Mouse (Mus musculus): ENCODE results near the gene Csnk2a1. TPM values are rescaled to one million over a fixed set of nuclear protein-coding genes. Genes with fewer than 3 reads are reported as not detected.
A peak's percentile ranks its signal among the peaks of the same experiment; 100 is the strongest.
"Not testable (repeated sequence)": the region's sequence is repeated elsewhere in the genome, so short reads cannot be mapped to it uniquely, and the experiment has no call there.

Gene Csnk2a1
- 100 to 1,000 TPM in 1 of 2 experiments, 10 to 100 TPM in 1; 96.9 to 100 TPM for total RNA-seq (2021)
- long read RNA-seq, experiment 1, full-length matches to known transcripts, result 1 of 9 reads
- long read RNA-seq, experiment 1, partial matches to known transcripts, result 0 of 9 reads
- long read RNA-seq, experiment 1, other reads (novel, unspliced or antisense), result 8 of 9 reads
- long read RNA-seq, experiment 2, partial matches to known transcripts, result 0 of 14 reads
- long read RNA-seq, experiment 2, other reads (novel, unspliced or antisense), result 14 of 14 reads

DNA sequence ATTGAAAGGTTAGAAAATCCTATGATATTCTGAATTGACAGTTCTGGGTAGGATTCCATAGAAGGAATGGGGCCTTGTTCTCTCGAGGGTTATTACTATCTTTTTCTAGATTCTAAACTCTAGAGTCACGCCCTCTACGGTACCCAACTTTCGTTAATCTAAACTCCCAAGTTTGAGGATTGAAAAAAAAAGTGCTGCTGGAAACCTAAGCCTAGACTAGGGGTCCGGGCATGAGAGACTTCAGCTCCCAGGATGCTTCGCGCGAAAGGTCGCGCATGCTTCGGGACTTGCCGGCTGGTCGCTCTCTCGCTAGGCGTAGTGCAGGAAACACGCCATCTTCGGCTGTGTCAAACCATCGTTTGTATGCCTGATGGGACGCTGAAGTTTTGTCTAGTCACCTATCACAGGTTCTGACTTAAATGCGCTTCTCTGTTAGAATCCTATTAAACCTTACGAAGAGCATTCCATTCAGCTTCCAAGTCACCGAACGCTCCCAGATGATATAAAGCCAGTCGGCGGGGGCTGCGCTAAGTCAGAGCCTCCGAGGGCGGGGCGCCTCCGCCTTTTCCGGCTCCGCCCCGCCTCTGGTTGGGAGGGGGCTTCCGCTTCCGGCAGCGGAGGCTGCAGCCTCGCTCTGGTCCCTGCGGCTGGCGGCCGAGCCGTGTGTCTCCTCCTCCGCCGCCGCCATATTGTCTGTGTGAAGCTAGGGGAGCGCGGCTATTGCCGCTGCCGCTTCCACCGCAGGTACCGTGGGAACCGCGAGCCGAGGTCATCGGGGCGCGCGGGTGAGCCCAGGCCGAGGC, at the start of gene Csnk2a1:
TSS of gene Csnk2a1 (plus strand) at position 592 of the 803 bp plus-strand sequence.
- DNase-seq (ENCODE audit: low spot score in 2 of 2), result peak; percentile 95

DNA sequence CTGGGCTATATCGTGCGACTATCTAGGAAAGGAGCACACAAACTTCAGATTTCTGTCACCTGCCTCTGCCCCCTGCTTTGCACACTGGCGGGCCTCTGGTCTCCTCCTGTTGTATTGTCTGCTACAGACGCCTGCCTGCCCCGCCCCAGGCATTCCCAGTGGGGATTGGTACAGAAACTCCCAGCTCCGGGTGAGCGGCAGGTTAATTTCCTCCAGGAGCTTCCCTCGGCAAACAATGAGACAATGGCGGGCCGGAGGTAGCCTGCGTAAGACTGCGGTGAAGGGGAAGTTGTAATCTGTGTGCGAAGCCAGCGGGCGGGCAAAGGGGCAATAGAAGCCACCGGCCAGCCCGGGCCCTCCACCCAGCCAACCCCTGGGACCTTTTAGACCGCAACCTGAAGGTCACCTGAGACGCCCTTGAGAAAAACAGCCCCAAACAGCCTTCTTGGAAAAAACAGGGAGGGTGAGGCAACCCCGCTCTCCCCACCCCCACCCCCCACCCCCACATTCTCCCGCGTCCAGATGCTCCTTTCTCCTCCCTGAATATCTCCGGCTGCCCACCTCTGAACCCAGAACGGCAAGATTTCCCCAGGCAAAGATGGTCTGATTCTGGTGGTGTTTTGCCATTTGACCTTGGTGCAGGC, 49.4 kb upstream of the Csnk2a1 start:
- DNase-seq (ENCODE audit: low spot score in 2 of 2), result no peak

DNA sequence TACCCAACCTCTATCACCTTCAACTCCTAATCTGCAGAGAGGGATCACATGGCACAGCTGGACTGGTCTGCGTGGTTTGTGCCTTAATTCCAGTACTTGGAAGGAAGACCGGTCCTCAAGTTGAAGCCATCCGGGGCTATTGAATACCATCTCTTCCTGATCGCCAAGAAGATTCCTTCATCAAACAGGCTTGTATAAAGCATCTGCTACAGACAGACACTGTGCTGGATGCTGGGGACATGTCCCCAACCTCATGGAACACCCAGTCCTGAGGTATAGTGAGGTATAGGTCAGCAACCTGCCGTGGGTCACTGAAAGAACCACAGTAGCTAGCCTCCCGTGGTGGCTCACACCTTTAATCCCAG, 48.9 kb upstream of the Csnk2a1 start:
- no peak for DNase-seq (ENCODE audit: low spot score in 2 of 2)

DNA sequence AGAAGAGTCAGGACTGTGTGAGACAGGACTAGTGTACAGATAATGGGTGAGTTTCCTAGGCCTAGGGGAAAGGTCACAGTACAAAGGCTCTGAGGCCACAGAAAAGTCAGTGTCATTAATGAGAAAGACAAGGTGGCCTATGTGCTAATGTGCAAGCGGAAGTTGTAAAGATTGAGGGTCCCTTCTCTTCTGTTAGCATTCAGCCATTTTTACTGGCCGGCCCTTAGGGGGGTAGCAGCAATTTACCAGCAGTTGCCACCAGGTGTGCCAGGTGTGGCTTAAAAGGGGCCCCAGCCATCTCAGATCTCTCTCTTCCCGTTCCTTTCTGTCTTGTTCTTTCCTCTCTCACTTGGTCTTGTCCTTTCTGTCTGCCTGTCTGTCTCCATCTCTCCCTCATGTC, 48.3 kb upstream of the Csnk2a1 start:
- DNase-seq (ENCODE audit: low spot score in 2 of 2), result no peak

DNA sequence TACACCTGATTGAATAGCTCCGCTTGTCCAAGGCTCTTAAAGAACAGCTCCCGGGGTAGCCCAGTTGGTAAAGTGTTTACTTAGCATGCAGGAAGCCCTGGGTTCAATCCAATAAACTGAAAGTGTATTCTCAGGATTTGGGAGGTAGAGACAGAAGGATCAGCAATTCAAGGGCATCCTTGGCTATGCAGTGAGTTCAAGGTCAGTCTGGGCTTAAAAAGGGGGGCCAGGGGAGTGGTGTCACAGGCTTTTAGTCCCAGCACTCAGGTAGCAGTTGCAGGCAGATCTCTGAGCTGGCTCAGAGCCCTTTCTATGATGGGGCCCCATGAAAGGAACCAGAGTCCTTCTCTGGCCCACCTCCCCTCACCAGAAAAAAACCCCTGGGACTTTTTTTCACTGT, 47.3 kb upstream of the Csnk2a1 start:
- DNase-seq (ENCODE audit: low spot score in 2 of 2), result no peak

GRCm38 (mm10) chr2:152180323-152180722, 46.3 kb upstream of the Csnk2a1 start:
- DNase-seq (ENCODE audit: low spot score in 2 of 2), result no peak

DNA sequence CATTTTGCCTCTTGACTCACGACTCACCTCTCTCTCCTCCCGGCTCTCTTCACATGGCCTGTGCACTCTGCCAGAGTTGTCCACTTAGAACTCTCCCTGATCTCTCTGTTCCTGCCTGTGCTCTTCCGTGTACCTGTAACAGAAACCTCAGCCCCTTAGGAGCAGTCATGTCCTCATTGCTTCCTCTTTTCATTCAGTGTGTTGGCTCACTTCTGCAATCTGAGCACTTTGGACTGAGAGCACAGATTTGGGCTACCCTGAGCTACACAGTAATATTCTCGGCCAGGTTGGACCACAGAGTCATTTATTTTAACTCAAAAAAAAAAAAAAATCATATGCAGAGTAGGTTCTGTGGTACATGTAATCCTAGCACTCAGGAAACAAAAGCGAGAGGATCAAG, 39.5 kb upstream of the Csnk2a1 start:
- DNase-seq (ENCODE audit: low spot score in 2 of 2), result no peak

GRCm38 (mm10) chr2:152189213-152189612, 37.4 kb upstream of the Csnk2a1 start:
- DNase-seq (ENCODE audit: low spot score in 2 of 2), result no peak

DNA sequence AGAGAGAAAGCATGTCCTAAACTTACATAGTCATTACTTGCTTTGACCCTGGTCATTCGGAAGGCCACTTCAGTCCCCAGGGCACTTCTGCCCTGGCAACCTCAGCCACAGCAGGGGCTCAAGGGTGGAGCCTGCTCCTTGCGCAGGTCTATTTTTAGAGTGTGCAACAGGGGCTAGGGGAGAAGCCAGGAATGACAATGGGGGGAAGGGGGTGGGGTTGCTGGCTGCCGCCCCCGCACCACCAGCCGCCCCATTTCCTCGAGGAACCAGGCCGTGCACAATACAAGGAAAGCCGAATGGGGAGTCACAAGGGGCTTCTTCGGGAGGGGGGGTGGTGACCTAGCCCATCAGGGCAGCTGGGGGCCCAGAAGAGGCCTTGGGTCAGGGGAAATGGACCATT, 37.0 kb upstream of the Csnk2a1 start:
- DNase-seq (ENCODE audit: low spot score in 2 of 2), result no peak

DNA sequence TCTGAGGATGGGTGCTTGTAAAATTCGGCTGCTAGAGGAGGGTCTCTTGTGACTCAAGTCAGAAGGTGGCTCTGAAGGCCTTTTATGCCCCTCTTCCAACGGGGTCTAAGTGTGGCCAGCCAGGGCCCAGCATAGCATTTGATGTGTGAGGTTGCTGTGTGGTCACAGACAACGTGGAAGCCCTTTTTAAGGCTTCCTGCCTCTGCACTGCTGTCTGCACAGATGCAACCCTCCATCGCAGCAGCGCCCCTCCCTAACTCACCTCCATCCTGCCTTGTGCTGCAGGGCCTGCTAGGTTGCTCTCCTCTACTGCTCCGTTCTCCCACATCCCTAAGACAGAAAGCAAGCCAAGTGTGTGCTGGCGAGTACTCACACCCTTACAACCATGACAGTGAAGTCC, 36.5 kb upstream of the Csnk2a1 start:
- no peak for DNase-seq (ENCODE audit: low spot score in 2 of 2)

- DNase-seq (ENCODE audit: low spot score in 2 of 2), result no peak
These were observed 33.9 kb upstream of the Csnk2a1 start for GRCm38 (mm10) chr2:152192591-152193345.

DNA sequence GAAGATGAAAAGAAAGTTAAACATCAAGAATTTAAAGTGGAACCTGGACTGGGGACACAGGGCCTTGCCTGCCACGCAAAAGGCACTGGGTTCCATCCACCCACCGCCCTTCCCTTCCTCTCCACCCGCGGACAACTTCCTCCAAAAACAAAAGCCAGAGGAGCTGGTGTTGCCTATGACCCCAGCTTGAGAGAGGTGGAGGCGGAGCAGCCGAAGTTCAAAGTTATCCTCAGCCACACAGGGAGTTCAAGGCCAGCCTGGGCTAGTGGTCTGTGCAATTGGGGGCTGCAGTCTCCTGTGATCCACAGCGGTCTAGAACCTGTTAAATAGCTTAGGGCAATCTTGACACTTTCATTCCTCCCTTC, 33.3 kb upstream of the Csnk2a1 start:
- DNase-seq (ENCODE audit: low spot score in 2 of 2), result no peak

GRCm38 (mm10) chr2:152194586-152194985, 32.1 kb upstream of the Csnk2a1 start:
- DNase-seq (ENCODE audit: low spot score in 2 of 2), result no peak

DNA sequence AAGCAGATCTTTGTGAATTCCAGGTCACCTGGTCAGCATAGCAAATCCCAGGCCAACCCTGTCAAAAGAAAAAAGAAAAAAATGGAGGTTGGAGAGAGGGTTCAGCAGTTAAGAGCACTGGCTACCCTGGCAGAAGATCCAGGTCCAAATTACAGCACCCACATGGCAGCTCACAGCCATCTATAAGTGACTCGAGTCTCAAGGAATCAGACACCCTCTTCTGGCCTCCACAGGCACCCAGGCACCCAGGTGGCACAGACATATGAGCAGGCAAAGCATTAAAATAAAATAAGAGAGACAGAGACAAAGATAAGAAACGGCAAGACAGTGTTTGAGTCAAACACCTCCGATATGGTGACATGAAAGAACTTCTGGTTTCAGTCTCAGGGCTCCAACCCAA, 29.7 kb upstream of the Csnk2a1 start:
- DNase-seq (ENCODE audit: low spot score in 2 of 2), result no peak

- peak; percentile 65 to 66 for DNase-seq (ENCODE audit: low spot score in 2 of 2)
These were observed 29.3 kb upstream of the Csnk2a1 start for GRCm38 (mm10) chr2:152197301-152197712.

- DNase-seq (ENCODE audit: low spot score in 2 of 2), result not testable (repeated sequence)
These were observed 20.5 kb upstream of the Csnk2a1 start for GRCm38 (mm10) chr2:152206139-152206538.

DNA sequence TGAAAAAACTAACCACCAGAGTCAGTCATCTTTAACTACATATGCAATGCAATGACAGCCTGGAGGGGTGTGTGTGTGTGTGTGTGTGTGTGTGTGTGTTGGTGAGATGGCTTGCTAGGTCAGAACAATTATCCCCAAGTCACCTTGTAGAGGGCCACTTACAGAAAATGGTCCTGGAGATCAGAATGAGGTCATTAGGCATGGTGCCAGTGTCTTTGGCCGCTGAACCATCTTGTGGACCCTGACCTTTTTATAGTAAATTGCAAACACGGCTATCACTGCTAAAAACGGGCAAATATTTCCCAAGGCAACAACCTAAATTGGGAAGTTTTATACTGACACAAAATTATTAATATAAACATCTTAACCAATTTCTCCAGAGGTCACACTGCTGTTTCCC, 14.8 kb upstream of the Csnk2a1 start:
- no peak for DNase-seq (ENCODE audit: low spot score in 2 of 2)

DNA sequence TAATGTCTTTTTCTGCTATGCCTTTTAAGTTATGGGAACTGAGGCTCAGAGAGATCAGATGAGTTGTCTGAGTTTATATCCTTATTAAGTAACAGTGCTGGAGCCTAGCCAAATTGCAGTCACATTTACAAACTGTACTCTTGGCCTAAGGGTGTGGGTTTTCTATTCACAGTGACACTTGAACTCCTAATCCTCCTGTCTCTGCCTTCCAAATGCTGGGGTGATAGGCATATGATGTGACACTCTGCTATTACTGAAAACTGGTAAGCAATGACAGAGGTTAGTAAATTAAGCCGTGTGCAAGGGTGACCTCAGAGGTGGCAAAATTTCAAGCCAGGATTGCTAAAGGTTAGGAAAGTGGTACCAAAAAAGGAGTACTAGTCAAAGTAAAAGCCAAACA, 9.7 kb upstream of the Csnk2a1 start:
- DNase-seq (ENCODE audit: low spot score in 2 of 2), result no peak

DNA sequence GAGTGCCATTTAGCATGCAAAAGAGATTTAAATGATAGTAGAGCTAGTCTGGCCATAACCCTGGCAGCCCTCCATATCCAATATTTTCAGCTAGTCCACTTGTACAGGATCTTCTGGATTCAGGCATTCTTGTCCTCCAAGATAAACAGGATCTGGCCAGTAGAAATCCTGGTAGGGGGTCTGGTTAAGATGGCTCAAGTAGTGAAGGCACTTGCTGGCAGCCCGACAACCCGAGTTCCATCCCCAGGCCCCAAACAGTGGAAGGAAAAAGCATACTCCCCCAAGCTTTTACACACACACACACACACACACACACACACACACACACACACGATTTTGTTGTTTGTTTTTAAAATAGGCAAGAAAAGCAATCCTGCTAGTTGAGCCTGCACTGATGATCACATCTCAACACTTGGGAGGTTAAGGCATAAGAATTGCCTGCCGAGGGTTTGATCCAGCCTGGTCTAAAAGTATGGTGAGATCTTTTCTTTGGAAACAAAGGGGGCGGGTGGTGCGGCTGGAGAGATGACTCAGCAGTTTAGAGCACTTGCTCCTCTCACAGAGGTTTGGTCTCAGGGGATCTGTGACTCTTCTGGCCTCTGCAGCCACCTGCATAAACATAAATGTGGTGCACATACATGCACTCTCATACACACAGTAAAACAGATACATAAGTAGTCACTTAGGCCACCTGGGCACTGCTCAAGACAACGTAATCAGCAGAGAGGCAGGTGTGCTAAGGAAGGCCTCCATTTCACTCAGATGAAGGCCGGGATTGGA, 2.9 kb upstream of the Csnk2a1 start:
- DNase-seq (ENCODE audit: low spot score in 2 of 2), result no peak

DNA sequence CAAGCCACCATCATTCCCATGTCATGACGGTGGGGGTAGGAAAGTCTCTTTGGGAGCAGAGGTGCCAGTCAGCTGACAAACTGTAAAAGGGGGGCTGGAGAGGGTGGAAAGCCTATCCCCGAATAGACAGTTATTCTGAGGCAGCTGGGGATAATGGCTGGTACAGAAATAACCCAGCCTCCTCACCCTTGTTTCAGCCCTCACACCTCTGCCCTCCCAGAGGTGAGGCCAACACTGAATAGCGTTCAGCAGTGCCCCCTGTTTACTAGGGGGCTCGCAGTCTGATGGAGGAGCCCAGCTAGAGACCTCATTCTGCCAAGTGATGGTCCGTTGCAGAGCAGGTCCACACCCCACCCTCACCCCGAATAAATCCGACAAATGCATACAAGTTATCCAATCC, 1.1 kb upstream of the Csnk2a1 start:
- no peak for DNase-seq (ENCODE audit: low spot score in 2 of 2)

GRCm38 (mm10) chr2:152227051-152227481, 427 bp downstream of the Csnk2a1 start:
- peak; percentile 47 to 56 for DNase-seq (ENCODE audit: low spot score in 2 of 2)

Data from left cerebral cortex, adult 18-20 months (tissue).